Comparison of ENCODE assay signal across 11 mouse cellular contexts in the genomic region with DNA sequence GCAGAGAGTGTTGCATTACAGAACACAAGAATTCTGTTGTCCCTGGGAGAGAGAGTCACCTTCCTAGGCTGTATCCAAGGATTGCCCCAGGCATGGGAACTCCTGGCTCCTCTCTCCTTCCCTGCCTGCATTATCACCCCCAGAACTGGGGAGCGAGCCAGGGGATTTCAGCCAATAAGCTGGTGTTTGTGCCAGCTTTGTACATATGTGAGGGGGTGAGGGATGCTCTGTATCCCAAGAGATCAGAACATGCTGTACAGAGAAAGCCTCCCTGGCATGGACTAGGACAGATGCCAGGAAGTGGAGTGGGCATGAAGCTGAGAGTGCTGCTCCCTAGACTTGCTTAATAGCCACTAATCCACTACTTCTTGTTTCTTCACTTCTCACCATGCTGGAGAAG. TPM values are rescaled to one million over a fixed set of nuclear protein-coding genes. Genes with fewer than 3 reads are reported as not detected.
DNase-seq lines count a peak whose midpoint lies in the region; ATAC-seq lines count a peak whose summit lies in the region.
"Had no signal": no experiment of that assay in that cellular context is flagged by ENCODE, and none has a peak within 500 bp of the region (broad histone marks: within the 10 kb centered on the region; RNA-seq: fewer than 3 reads in every experiment).

No protein-coding gene starts in this region.

- H3K27me3 ChIP-seq in midbrain, embryonic 15.5 days (replicated peaks) = no peaks in the 10 kb centered on the region
- no peaks in the 10 kb centered on the region for H3K27me3 ChIP-seq in midbrain, embryonic 11.5 days (ENCODE audit: control insufficient read depth, insufficient read depth, low read length)
- H3K27me3 ChIP-seq: embryonic facial prominence, embryonic 13.5 days had no signal

- no peak overlapping the region for H3K4me3 ChIP-seq in midbrain, embryonic 15.5 days
- H3K4me3 ChIP-seq in midbrain, embryonic 11.5 days (ENCODE audit: low read depth, low read length) = no peak overlapping the region
- H3K4me3 ChIP-seq: embryonic facial prominence, embryonic 13.5 days had no signal

- H3K9ac ChIP-seq in midbrain, embryonic 15.5 days = no peak overlapping the region
- no peak overlapping the region for H3K9ac ChIP-seq in midbrain, embryonic 11.5 days (ENCODE audit: low read length)
- H3K9ac ChIP-seq: embryonic facial prominence, embryonic 13.5 days had no signal

- no peak for DNase-seq in midbrain, embryonic 11.5 days (ENCODE audit: low spot score, missing footprints)
- DNase-seq in cerebellum, postnatal 36 days = peak; percentile 26 to 43
- DNase-seq in layer of hippocampus, postnatal 25 days (ENCODE audit: extremely low spot score in 1 of 2, low spot score in 1 of 2) = peak; percentile 60 to 70
- peak; percentile 27 for DNase-seq in right cerebral cortex, postnatal 4 days
- DNase-seq in lung, postnatal 4 days = no peak
- DNase-seq in yolk sac, embryonic 10.5 days (ENCODE audit: low spot score) = no peak
- DNase-seq in adrenal gland, adult (ENCODE audit: inconsistent age in 2 of 2, low spot score in 1 of 2) = no peak
- DNase-seq: adrenal gland, adult 8-10 months; kidney, postnatal 10 days had no signal

- H3K4me1 ChIP-seq in midbrain, embryonic 15.5 days = no peaks in the 10 kb centered on the region
- H3K4me1 ChIP-seq in midbrain, embryonic 11.5 days (ENCODE audit: control insufficient read depth, insufficient read depth, low read length) = no peaks in the 10 kb centered on the region
- H3K4me1 ChIP-seq: embryonic facial prominence, embryonic 13.5 days had no signal

- no peak overlapping the region for H3K27ac ChIP-seq in midbrain, embryonic 15.5 days
- no peak overlapping the region for H3K27ac ChIP-seq in midbrain, embryonic 11.5 days (ENCODE audit: low read depth, low read length)
- H3K27ac ChIP-seq: embryonic facial prominence, embryonic 13.5 days had no signal

- no peaks in the 10 kb centered on the region for H3K9me3 ChIP-seq in midbrain, embryonic 15.5 days
- no peaks in the 10 kb centered on the region for H3K9me3 ChIP-seq in midbrain, embryonic 11.5 days (ENCODE audit: control insufficient read depth, low read length)
- H3K9me3 ChIP-seq: embryonic facial prominence, embryonic 13.5 days had no signal

- H3K36me3 ChIP-seq in midbrain, embryonic 15.5 days (replicated peaks) = no peaks in the 10 kb centered on the region
- H3K36me3 ChIP-seq in midbrain, embryonic 11.5 days (ENCODE audit: control insufficient read depth, insufficient read depth, low read length) = no peaks in the 10 kb centered on the region
- H3K36me3 ChIP-seq: embryonic facial prominence, embryonic 13.5 days had no signal

- H3K4me2 ChIP-seq in midbrain, embryonic 15.5 days = no peak overlapping the region
- H3K4me2 ChIP-seq in midbrain, embryonic 11.5 days = no peak overlapping the region
- H3K4me2 ChIP-seq: embryonic facial prominence, embryonic 13.5 days had no signal

- ATAC-seq in midbrain, embryonic 15.5 days (replicated peaks) = 0 out of 2 replicates have a peak, but pooled peaks have one; percentile 52
- ATAC-seq in midbrain, embryonic 11.5 days (ENCODE audit: low FRiP score) = no peak

- 65% methylated on average over 1 of the region's 1 CpGs for WGBS in midbrain, embryonic 15.5 days
- 80% methylated on average over 1 of the region's 1 CpGs for WGBS in midbrain, embryonic 11.5 days

RNA-seq across cellular contexts. Expression of a gene that starts 53.8 kb away (rescaled TPM):
- polyA plus RNA-seq in midbrain, embryonic 15.5 days (2015; fragmentation: Nextera tagmentation; extraction: Ambion mirVana) = 2.5 and 3.1 TPM in 2 replicates
- polyA plus RNA-seq in midbrain, embryonic 11.5 days (2014; fragmentation: Nextera tagmentation; extraction: Ambion mirVana) = 0.74 and 0.84 TPM in 2 replicates
- 10 to 100 TPM; 12.1 to 18.9 TPM for total RNA-seq in layer of hippocampus, postnatal 25 days (2021)

Comparison
In these comparisons a context has a peak if more than half of its experiments do, and no peak if none do; other contexts are left out.
1. DNase-seq: peak in cerebellum, postnatal 36 days (2 of 2), layer of hippocampus, postnatal 25 days (2 of 2) and right cerebral cortex, postnatal 4 days (single experiment); none in midbrain, embryonic 11.5 days (single experiment), lung, postnatal 4 days (0 of 2), yolk sac, embryonic 10.5 days (single experiment) and adrenal gland, adult (0 of 2).